Mouse (Mus musculus): ENCODE measurements around the gene Mff. TPM values are rescaled to one million over a fixed set of nuclear protein-coding genes. Genes with fewer than 3 reads are reported as not detected.

Mff gene
- polyA plus RNA-seq, 2 experiments: 176 to 223 TPM

DNA sequence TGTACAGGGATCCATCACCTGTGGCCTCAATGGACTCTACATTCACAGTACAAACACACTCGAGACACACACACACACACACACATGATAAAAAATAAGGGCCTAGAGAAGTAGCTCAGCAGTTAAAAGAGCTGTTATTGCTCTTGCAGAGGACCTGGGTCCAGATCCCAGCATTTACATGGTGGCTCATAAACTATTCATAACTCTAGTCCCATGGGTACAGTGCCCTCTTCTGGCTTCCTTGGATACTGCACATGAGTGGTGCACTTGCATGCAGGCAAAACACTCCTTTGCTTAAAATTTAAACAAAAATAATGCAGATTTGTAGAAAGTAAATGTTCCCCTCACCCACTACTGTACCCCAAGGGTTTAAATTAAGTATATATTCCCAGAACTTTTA is 34.8 kb downstream of the Mff start:
- no peak overlapping the region for H3K4me3 ChIP-seq (replicated peaks; ENCODE audit: low read length)
- WGBS: 92% methylated on average over 1 of the region's 1 CpGs
- H3K9ac ChIP-seq (ENCODE audit: low read depth, low read length, severe bottlenecking): no peak overlapping the region
- no peaks in the 10 kb centered on the region for H3K9me3 ChIP-seq (ENCODE audit: control insufficient read depth, low read length)
- ATAC-seq (ENCODE audit: low FRiP score, low read depth): no peak
- no peak overlapping the region for H3K4me2 ChIP-seq (replicated peaks; ENCODE audit: low read depth, low read length, severe bottlenecking)
- DNase-seq (ENCODE audit: low spot score): no peak
- no peaks in the 10 kb centered on the region for H3K4me1 ChIP-seq (ENCODE audit: control insufficient read depth, insufficient read depth, low read length)
- TF ChIP-seq POLR2A (IDR thresholded peaks at IDR 0.05; ENCODE audit: borderline replicate concordance, extremely low read depth, insufficient read depth, insufficient read length): no peak
- H3K27ac ChIP-seq (replicated peaks; ENCODE audit: low read depth, low read length): no peak overlapping the region
- peaks cover 18% of the 10 kb centered on the region for H3K36me3 ChIP-seq (ENCODE audit: control insufficient read depth, insufficient read depth, low read length)
- H3K27me3 ChIP-seq (ENCODE audit: control insufficient read depth, insufficient read depth, low read length): no peaks in the 10 kb centered on the region

DNA sequence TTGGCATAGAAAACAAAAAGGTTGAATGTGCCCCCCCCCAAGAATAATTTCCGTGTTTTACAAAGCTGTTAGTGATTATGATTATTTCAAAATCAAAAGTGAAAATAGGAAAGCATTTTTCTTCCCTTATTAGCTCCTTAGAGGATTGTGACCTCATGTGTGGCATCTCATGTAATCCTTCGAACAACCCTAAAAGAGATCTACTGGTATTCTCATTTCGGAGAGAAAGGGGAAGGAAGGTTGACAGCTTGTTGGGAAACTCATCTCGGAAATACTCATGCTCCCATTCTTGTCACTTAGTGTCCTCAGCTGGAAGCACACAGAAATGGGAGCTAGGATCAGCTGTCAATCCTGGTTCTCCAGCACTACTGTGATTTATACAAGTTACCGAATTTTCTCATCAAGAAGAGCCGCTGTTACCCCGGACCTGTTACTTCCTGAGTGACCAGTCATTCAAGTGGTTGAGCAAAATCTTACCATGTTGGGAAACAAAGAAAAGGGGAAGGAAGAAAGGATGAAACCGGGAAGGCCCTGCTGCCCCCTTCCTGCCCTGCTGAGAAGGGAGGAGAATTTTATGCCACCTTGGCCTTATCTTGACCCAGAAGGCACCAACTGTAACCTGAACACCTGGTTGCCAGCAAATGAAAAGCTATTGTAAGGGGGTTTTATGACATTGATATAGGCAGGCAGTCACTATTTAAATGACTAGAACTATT is 36.9 kb downstream of the Mff start:
- Histone ChIP-seq H3K36me3 (ENCODE audit: control insufficient read depth, insufficient read depth, low read length) (peaks cover 3% of the 10 kb centered on the region; the same call in 1 of the 2 replicates), H3K4me3 (replicated peaks; ENCODE audit: low read length) (no peak overlapping the region), H3K9ac (ENCODE audit: low read depth, low read length, severe bottlenecking) (no peak overlapping the region), H3K27me3 (ENCODE audit: control insufficient read depth, insufficient read depth, low read length) (no peaks in the 10 kb centered on the region), H3K4me2 (replicated peaks; ENCODE audit: low read depth, low read length, severe bottlenecking) (no peak overlapping the region), H3K9me3 (ENCODE audit: control insufficient read depth, low read length) (no peaks in the 10 kb centered on the region), H3K4me1 (ENCODE audit: control insufficient read depth, insufficient read depth, low read length) (no peaks in the 10 kb centered on the region), H3K27ac (replicated peaks; ENCODE audit: low read depth, low read length) (no peak overlapping the region)
- 90% methylated on average over 8 of the region's 8 CpGs for WGBS
- DNase-seq (ENCODE audit: low spot score): no peak
- TF ChIP-seq POLR2A (IDR thresholded peaks at IDR 0.05; ENCODE audit: borderline replicate concordance, extremely low read depth, insufficient read depth, insufficient read length): no peak
- ATAC-seq (ENCODE audit: low FRiP score, low read depth): no peak

DNA sequence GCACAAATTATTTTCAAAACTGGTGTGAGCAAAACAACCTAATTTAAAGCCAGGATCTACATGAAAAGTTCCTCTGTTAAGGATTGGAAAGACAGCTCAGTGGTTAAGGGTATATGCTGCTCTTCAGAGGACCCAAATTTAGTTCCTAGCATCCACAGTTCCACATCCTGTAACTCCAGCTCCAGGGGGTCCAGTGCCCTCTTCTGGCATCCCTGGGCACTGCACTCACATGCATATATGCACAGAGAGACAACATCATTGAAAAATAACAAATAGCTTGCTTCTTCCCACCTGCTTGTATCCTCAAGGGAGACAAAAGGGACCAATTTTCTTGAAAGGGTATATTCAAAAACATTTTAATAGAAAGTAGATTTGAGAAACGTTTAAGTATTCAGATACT is 37.6 kb downstream of the Mff start:
- ATAC-seq (ENCODE audit: low FRiP score, low read depth): no peak
- H3K4me3 ChIP-seq (replicated peaks; ENCODE audit: low read length): no peak overlapping the region
- H3K36me3 ChIP-seq (ENCODE audit: control insufficient read depth, insufficient read depth, low read length): peaks cover 3% of the 10 kb centered on the region; the same call in 1 of the 2 replicates
- H3K27ac ChIP-seq (replicated peaks; ENCODE audit: low read depth, low read length): no peak overlapping the region
- no peaks in the 10 kb centered on the region for H3K4me1 ChIP-seq (ENCODE audit: control insufficient read depth, insufficient read depth, low read length)
- no peak for TF ChIP-seq POLR2A (IDR thresholded peaks at IDR 0.05; ENCODE audit: borderline replicate concordance, extremely low read depth, insufficient read depth, insufficient read length)
- H3K27me3 ChIP-seq (ENCODE audit: control insufficient read depth, insufficient read depth, low read length): no peaks in the 10 kb centered on the region
- 76% methylated on average over 1 of the region's 1 CpGs for whole genome bisulfite sequencing
- no peak overlapping the region for H3K4me2 ChIP-seq (replicated peaks; ENCODE audit: low read depth, low read length, severe bottlenecking)
- H3K9me3 ChIP-seq (ENCODE audit: control insufficient read depth, low read length): no peaks in the 10 kb centered on the region
- DNase-seq (ENCODE audit: low spot score): no peak
- H3K9ac ChIP-seq (ENCODE audit: low read depth, low read length, severe bottlenecking): no peak overlapping the region

DNA sequence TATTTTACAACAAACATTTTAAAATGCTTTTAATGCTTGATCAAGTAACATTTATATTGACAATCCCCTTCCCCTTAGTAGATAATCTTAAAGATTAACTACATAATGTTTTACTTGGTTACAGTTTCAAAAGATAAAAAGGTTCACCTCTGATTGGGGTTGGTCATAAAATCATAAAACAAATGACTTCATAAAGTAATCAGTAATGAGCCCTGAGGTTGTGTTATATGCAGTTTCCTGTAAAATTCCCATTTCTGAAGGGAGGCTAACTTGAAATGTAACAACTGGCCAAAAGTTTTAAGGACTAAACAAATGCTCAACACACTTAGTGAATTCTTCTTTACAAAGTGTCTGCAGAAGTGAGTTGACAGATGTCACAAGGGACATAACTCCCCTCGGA is 41.5 kb downstream of the Mff start:
- WGBS: 32% methylated on average over 1 of the region's 1 CpGs
- no peak for ATAC-seq (ENCODE audit: low FRiP score, low read depth)
- H3K4me1 ChIP-seq (ENCODE audit: control insufficient read depth, insufficient read depth, low read length): no peaks in the 10 kb centered on the region
- no peak overlapping the region for H3K27ac ChIP-seq (replicated peaks; ENCODE audit: low read depth, low read length)
- no peak overlapping the region for H3K9ac ChIP-seq (ENCODE audit: low read depth, low read length, severe bottlenecking)
- TF ChIP-seq POLR2A (IDR thresholded peaks at IDR 0.05; ENCODE audit: borderline replicate concordance, extremely low read depth, insufficient read depth, insufficient read length): no peak
- DNase-seq (ENCODE audit: low spot score): no peak
- no peaks in the 10 kb centered on the region for H3K27me3 ChIP-seq (ENCODE audit: control insufficient read depth, insufficient read depth, low read length)
- no peak overlapping the region for H3K4me2 ChIP-seq (replicated peaks; ENCODE audit: low read depth, low read length, severe bottlenecking)
- no peak overlapping the region for H3K4me3 ChIP-seq (replicated peaks; ENCODE audit: low read length)
- H3K36me3 ChIP-seq (ENCODE audit: control insufficient read depth, insufficient read depth, low read length): no peaks in the 10 kb centered on the region; the same call in 1 of the 2 replicates
- no peaks in the 10 kb centered on the region for H3K9me3 ChIP-seq (ENCODE audit: control insufficient read depth, low read length)

DNA sequence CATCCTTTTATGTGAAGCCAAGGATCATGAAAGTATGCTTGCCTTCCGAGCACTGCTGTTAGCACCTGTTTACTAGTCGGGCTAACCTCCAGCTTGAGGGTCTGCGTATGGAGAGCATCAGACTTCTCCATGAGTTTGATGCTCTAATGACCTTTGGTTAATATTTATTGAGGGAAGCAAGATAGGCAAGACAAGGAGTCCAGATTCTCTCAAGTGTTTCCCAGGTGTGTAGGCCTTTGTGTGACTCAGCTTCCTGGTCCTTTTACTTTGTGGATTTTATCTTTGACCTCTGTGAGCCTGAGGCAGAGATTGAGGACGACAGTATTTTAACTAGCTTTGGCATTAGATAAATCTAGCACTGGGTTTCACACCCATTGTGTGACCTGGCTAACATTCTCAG is 42.0 kb downstream of the Mff start:
- H3K27me3 ChIP-seq (ENCODE audit: control insufficient read depth, insufficient read depth, low read length): no peaks in the 10 kb centered on the region
- H3K9me3 ChIP-seq (ENCODE audit: control insufficient read depth, low read length): no peaks in the 10 kb centered on the region
- H3K4me3 ChIP-seq (replicated peaks; ENCODE audit: low read length): no peak overlapping the region
- no peak for ATAC-seq (ENCODE audit: low FRiP score, low read depth)
- H3K9ac ChIP-seq (ENCODE audit: low read depth, low read length, severe bottlenecking): no peak overlapping the region
- 40% methylated on average over 4 of the region's 4 CpGs for WGBS
- H3K27ac ChIP-seq (replicated peaks; ENCODE audit: low read depth, low read length): no peak overlapping the region
- H3K4me2 ChIP-seq (replicated peaks; ENCODE audit: low read depth, low read length, severe bottlenecking): no peak overlapping the region
- DNase-seq (ENCODE audit: low spot score): no peak
- no peak for TF ChIP-seq POLR2A (IDR thresholded peaks at IDR 0.05; ENCODE audit: borderline replicate concordance, extremely low read depth, insufficient read depth, insufficient read length)
- H3K36me3 ChIP-seq (ENCODE audit: control insufficient read depth, insufficient read depth, low read length): no peaks in the 10 kb centered on the region; the same call in 1 of the 2 replicates
- no peaks in the 10 kb centered on the region for H3K4me1 ChIP-seq (ENCODE audit: control insufficient read depth, insufficient read depth, low read length)

All from limb, embryonic 14.5 days (tissue).